Mouse (Mus musculus) ES-Bruce4 (cell line): ENCODE results near the gene Acp7. TPM values are rescaled to one million over a fixed set of nuclear protein-coding genes. Genes with fewer than 3 reads are reported as not detected.
A peak's percentile ranks its signal among the peaks of the same experiment; 100 is the strongest.

Source experiments
- H3K27ac ChIP-seq: 2 replicates; pipeline ENCODE4 v1.5.1; 2012; ENCODE audit warnings: low read length, inconsistent platforms; ENCODE audit not compliant: insufficient read depth
- H3K27me3 ChIP-seq: 2 replicates; pipeline ENCODE4 v1.6.1; 2012; ENCODE audit warnings: mild to moderate bottlenecking, low read length, inconsistent platforms; ENCODE audit not compliant: control insufficient read depth, poor library complexity, insufficient read depth, severe bottlenecking
- H3K36me3 ChIP-seq: 2 replicates; pipeline ENCODE4 v1.6.1; 2012; ENCODE audit warnings: inconsistent platforms, mild to moderate bottlenecking, low read length, moderate library complexity; ENCODE audit not compliant: control insufficient read depth, poor library complexity, insufficient read depth, severe bottlenecking
- H3K4me1 ChIP-seq: one replicate; pipeline ENCODE4 v1.8.1; 2011; ENCODE audit warnings: low read length; ENCODE audit not compliant: control insufficient read depth, insufficient read depth
- H3K4me3 ChIP-seq: 2 replicates; pipeline ENCODE4 v1.5.1; 2011; ENCODE audit warnings: low read depth, mild to moderate bottlenecking, low read length
- H3K9ac ChIP-seq: 2 replicates; pipeline ENCODE4 v1.6.1; 2012; ENCODE audit warnings: low read depth, mild to moderate bottlenecking, inconsistent platforms; ENCODE audit not compliant: poor library complexity, severe bottlenecking
- H3K9me3 ChIP-seq: replicated peaks from 2 replicates; pipeline ENCODE4 v1.6.1; 2012; ENCODE audit warnings: mild to moderate bottlenecking, low read length, inconsistent platforms; ENCODE audit not compliant: control insufficient read depth, poor library complexity, insufficient read depth, severe bottlenecking
- CTCF ChIP-seq: IDR thresholded peaks from one replicate; pipeline ENCODE4 v1.8.1; 2011; ENCODE audit warnings: low read depth, low read length
- EP300 ChIP-seq: IDR thresholded peaks from 2 replicates; pipeline ENCODE4 v1.6.1; 2011; ENCODE audit warnings: low read depth, low read length; ENCODE audit not compliant: insufficient read depth
- POLR2A ChIP-seq: IDR thresholded peaks from one replicate; pipeline ENCODE4 v1.8.1; 2011; ENCODE audit warnings: low read length; ENCODE audit not compliant: insufficient read depth
- polyA plus RNA-seq: library from polyadenylated mRNA; stranded (reverse); fragments of >200 nt; gene quantifications from 2 replicates; pipeline ENCODE4 v1.2.4, GENCODE M21; 2011; ENCODE audit warnings: low read depth; ENCODE audit not compliant: missing spikeins, insufficient read depth, insufficient read length

Gene Acp7
- polyA plus RNA-seq, 1 experiment, result 1.8 TPM

DNA sequence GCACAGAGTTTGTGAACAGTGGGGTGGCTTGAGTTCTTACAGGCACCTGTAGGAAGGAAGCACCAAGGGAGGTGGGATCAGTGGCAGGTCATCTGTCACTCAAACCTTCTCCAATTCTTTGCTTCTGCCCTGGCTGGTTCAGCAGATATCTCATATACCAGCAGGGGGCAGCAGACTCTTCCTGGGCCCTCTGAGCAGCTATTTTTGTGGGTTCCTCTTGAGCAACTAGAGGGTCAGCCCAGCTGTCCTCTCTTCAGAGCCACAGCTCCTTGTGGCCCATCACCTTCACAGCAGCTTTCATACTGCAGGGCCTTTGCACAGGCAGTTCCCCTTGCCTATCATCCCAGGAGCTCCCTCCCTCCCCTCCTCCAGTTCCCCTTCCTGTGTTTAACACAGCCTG is 62.9 kb downstream of the Acp7 start:
- no peak overlapping the region for H3K9ac ChIP-seq

DNA sequence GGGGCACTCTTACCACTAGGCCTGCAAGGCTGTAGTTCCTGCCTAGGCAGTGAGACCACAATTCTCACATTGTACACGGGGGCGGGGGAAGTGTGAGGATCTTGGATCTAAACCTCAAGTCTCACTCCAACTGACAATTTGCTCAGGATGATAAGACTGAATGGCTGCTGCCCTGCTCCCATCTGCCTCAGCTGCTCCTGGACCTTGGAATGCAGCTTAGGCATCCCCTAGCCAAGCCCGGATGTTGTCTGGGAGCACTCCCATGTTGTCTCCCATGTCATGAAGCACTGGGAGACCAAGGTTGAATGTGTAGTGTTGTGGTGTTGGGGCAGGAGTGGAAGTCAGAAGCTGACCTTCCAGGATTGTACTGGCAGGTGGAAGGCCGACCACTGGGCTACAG is 63.6 kb downstream of the Acp7 start:
- Histone ChIP-seq H3K4me3 (no peak overlapping the region), H3K27ac (no peak overlapping the region), H3K27me3 (no peaks in the 10 kb centered on the region), H3K36me3 (peaks cover 37% of the 10 kb centered on the region), H3K9me3 (no peaks in the 10 kb centered on the region), H3K4me1 (peaks cover 2% of the 10 kb centered on the region), H3K9ac (no peak overlapping the region)
- TF ChIP-seq CTCF (no peak), POLR2A (no peak), EP300 (no peak)

More for the DNA sequence above, 62.9 kb downstream of the Acp7 start:
- no peak overlapping the region for H3K4me3 ChIP-seq
- peaks cover 37% of the 10 kb centered on the region for H3K36me3 ChIP-seq
- peak; percentile 76 for TF ChIP-seq CTCF
- no peak for TF ChIP-seq POLR2A
- H3K4me1 ChIP-seq, result peaks cover 2% of the 10 kb centered on the region
- H3K9me3 ChIP-seq, result no peaks in the 10 kb centered on the region
- H3K27ac ChIP-seq, result no peak overlapping the region
- no peaks in the 10 kb centered on the region for H3K27me3 ChIP-seq

DNA sequence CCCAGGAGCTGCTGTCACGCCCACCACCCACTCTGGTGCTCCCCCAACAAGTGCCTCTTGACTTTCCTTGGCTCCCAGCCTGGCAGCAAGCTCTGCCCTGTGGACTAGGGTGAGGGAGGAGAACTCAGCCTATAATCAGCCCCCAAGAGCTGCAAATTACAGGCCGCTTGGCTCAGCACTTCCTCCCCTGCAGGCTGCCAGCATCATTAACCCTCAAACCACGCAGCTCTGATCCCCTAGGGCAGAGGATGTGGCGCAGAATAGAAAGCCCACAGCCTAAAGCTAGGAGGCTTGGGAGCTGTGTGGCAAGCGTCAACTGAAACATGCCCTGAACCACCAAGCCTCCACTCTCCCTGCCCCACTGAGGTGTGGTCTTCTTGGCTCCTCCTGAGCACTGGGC is 65.7 kb downstream of the Acp7 start:
- no peak overlapping the region for H3K27ac ChIP-seq
- H3K9ac ChIP-seq, result no peak overlapping the region
- H3K4me3 ChIP-seq, result no peak overlapping the region
- H3K36me3 ChIP-seq, result peaks cover 37% of the 10 kb centered on the region
- H3K9me3 ChIP-seq, result no peaks in the 10 kb centered on the region
- no peaks in the 10 kb centered on the region for H3K4me1 ChIP-seq
- H3K27me3 ChIP-seq, result no peaks in the 10 kb centered on the region
- TF ChIP-seq POLR2A (no peak), CTCF (no peak), EP300 (no peak)

- Histone ChIP-seq H3K36me3 (peaks cover 37% of the 10 kb centered on the region), H3K9ac (no peak overlapping the region), H3K4me3 (no peak overlapping the region), H3K9me3 (no peaks in the 10 kb centered on the region), H3K27me3 (no peaks in the 10 kb centered on the region), H3K27ac (no peak overlapping the region), H3K4me1 (peaks cover under 1% of the 10 kb centered on the region)
- TF ChIP-seq CTCF (no peak), POLR2A (no peak), EP300 (no peak)
These were observed 68.2 kb downstream of the Acp7 start for GRCm38 (mm10) chr7:28562951-28563350.

- Histone ChIP-seq H3K4me1 (peaks cover 4% of the 10 kb centered on the region), H3K9me3 (no peaks in the 10 kb centered on the region), H3K4me3 (no peak overlapping the region), H3K36me3 (peaks cover 31% of the 10 kb centered on the region), H3K27ac (no peak overlapping the region), H3K9ac (no peak overlapping the region), H3K27me3 (no peaks in the 10 kb centered on the region)
- TF ChIP-seq CTCF (no peak), EP300 (no peak), POLR2A (no peak)
These were observed 68.8 kb downstream of the Acp7 start for GRCm38 (mm10) chr7:28562371-28562770.

- peaks cover 27% of the 10 kb centered on the region for H3K36me3 ChIP-seq
- no peak overlapping the region for H3K4me3 ChIP-seq
- H3K9ac ChIP-seq, result no peak overlapping the region
- H3K9me3 ChIP-seq, result no peaks in the 10 kb centered on the region
- H3K27me3 ChIP-seq, result no peaks in the 10 kb centered on the region
- peaks cover 4% of the 10 kb centered on the region for H3K4me1 ChIP-seq
- no peak overlapping the region for H3K27ac ChIP-seq
- TF ChIP-seq EP300 (no peak), POLR2A (no peak), CTCF (no peak)
These were observed 69.2 kb downstream of the Acp7 start for GRCm38 (mm10) chr7:28561967-28562366.
